Mouse (Mus musculus): ENCODE measurements at regions not wholly inside any gene's neighbourhood (a gene's known extent, or its start where the extent isn't known, plus 50 kb on each side); places are given as distances from the start of the nearest gene placed in this dataset.

DNA sequence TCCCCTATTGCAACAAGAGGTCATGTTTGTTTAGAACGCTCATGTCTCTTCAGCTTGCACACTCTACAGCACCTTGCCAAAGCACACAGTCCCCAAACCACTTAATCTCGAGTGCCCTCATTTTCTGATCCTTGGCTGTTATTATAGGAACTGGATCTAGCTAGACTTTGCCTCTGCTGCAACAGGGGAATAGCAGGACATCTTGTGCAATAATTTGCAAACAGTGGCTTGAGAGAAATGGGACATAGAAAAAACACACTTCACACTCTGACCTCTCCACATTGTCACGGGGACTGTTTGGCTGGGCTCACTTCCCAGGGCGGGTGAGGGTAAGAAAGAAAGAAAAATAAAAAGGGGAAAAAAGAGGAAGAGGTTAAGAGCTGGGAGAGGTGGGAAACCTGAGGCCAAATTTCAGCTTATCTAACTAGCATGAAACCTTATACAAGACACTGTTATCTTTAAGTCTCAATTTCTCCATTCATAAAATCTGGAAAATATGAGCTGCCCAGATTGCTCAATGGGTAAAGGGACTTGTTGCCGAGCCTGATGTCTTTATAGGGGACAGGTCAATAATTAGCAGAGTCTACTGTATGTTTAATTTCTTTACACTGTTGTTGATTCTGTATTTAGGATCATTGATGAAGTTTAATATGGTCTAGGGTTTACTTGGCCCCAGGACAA, 356.0 kb downstream of the Ankrd50 start:
- DNase-seq (ENCODE audit: low spot score): no peak

DNA sequence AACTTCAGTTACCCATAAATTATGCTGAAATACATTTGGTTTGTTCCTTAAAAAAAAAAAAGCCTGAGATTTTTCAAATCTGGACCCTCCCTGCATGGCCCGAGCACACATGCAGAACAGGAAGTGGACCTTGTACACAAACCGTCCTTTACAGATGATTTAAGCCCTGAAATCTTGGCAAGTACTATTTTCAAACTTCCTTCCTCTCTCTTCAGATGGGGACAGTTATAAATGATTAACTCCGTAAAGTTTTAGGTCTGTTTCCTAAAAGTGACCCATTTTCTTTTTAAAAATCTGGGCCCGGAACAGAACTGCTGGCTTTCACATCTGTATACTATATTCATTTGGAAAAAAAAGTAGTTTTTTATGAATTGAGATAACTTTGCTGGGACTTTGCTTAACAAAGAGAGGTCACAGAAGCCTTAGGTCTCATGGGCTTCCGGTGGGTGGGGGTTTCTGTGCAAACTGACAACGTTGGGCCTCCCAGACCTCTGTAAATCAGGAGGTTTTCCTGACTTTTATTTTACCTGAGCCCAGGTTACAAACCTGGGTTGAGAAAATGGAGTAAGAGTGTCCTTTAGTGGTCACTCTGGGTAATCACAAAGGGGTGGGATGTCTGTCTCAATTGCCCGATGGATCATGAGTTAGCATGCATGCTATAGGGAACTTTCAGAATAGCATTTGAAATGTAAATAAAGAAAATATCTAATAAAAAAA, 368.4 kb downstream of the Ankrd50 start:
- no peak for DNase-seq (ENCODE audit: low spot score)

- no peak for DNase-seq (ENCODE audit: low spot score)
These were observed 372.1 kb downstream of the Ankrd50 start for GRCm38 (mm10) chr3:38112568-38112967.

DNA sequence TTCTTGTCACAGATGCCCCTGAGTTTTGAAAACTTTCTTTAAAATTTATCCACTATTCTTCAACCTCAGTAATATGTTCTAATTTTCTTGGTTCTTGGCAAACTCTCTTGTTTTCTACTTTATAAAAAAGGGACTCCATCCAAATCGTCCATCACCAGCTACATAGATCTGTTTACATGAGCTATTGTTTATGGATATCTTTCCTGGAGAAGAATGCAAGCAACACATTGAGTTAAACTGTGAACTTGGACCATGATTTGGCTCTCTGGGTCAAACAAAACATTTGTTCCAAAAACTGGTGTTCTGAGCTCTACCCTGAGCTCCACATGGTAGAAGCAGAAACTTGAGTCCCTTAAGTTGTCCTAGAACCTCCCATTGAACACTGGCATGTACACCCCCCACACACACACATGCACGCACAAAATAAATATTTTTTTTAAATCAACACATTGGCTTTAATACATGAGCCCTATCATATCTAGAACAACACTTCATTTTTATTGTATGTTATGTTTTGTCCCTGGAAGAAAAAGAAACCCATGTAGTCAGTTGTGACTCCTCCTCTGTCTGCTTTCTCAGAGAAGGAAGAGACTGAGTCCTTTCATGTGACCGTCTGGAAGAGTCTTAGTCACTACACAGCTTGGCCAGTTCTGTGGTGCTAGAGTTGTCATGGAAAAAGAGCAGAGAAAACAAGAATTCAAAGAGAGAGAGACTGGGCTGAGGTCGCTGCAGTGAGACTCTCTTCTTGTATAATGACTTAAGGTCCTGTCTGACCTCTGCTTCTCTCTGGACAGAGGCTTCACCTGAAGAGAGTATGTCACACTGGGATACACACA, 379.4 kb downstream of the Ankrd50 start:
- no peak for DNase-seq (ENCODE audit: low spot score)

DNA sequence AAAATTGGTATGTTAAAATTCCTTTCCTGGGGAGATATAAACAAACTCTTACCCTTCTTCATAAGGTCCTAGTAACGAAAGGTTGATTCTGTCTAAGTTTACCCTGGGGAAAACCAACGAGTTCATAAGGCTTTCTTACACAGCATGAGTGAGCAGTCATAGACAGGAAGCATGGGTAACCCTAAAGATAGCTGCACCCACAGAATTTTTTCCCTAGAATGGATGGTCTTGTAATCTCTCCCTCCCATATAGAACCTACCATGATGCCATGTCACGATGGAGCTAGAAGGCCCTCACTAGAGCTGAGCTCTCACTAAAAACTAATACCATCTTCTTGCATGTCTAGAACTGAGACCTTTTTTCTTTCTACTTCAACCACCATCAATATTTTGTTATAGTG, 380.1 kb upstream of the Gm5148 start:
- DNase-seq (ENCODE audit: low spot score): no peak

DNA sequence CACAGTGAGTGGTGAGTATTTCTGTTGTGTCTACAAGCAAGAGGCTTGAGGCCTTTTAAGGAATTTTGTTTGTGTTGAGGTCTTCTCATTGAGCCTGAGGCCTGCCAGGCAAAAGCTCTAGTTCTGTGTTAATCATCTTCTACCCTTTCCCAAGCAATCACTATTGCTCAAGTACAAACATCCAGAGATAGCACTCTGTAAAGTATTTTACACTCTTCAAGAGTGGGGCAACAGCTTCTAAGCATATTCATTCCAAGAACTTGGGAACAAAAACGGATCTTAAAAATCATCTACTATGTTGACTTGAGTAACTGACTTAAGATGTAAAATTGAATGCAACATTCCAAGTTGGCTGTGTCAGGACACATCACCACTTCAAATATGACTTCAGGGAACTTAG, 378.7 kb upstream of the Gm5148 start:
- DNase-seq (ENCODE audit: low spot score): no peak

GRCm38 (mm10) chr3:38102181-38102580, 377.9 kb upstream of the Gm5148 start:
- DNase-seq (ENCODE audit: low spot score): no peak

DNA sequence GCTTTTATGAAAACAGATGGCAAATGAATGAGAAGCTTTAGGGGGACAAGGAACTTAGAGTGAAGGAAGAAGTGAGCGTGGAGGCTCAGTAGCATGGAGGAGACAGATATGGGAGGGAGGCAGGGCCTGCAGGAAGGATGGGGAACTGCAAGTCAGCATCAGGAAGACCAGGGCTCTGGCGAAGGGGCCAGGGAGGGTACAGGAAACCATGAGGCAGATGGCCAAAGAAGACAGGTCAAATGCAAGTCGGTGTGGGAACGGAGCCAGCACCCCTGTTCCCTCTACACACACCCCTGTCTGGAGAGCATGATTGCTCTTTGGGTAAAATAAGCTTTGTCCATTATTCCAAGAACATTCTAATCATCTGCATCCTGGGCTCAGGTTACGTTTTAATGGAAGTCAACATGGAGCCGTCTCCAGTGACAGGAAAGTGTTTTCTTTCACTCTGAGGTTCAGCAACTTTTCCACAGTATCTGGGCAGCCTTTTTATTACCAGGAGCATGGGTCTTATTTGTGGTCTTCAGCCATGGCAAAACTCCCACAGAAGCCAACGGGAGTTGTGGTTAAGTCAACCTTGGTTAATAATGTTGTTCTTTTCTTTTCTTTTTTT, 370.2 kb upstream of the Gm5148 start:
- DNase-seq (ENCODE audit: low spot score): no peak

DNA sequence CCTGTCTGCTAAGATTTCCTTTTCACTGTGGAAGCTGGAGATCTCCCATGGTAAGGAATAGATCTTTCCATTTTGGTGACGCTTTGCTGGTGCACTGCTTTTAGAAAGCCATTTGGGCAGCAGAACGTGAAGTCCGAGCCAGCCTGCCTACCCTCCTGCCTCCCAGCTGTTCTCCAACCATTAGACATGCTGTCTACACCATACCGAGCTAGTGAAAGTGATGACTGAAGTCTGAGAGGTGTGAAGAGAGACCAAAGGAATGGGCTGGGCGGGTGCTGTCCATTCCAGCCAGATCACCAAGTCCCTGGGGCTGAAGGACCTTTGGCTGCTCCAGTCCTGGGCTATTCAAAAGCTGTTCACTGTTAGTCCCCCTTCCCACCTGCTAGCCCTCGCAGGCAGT, 360.3 kb upstream of the Gm5148 start:
- no peak for DNase-seq (ENCODE audit: low spot score)

GRCm38 (mm10) chr3:38082386-38082785, 358.1 kb upstream of the Gm5148 start:
- DNase-seq (ENCODE audit: low spot score): no peak

DNA sequence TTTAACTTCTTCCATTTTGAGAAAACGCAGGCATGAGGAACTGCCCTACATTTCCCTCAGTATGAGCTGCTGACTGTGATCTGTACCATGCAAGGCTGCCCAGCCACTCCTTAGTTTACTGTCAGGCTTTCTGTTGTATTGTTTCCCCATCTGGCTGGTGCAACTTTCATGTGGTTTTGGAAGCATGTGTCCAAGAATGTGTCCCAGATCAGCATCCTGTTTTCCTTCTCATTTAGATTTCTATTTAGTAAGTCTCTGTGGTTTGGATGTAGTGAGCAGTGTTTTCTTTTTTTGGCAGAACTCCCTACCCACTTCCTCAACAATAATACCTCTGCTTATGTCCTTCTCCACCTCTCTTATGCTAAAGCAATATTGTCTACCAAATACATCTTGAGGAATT, 352.5 kb upstream of the Gm5148 start:
- no peak for DNase-seq (ENCODE audit: low spot score)

DNA sequence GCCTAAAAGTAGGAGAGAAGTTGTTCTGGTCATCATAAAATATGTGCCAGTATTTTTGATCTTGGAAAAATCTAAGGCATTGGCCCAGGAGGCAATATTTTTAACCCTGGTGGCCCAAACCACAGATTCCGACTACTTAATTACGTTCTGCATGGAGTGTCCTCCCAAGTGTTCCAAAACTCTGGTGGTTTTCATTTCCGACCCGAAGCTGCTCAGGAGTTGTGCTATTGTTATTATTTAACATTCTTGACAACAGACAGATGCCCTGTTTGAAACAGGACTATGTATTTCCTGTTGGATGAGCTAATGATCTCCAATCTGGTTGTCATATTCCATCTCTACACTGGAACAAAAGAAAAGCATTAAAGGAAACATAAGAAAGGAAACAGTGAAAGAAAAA, 349.7 kb upstream of the Gm5148 start:
- DNase-seq (ENCODE audit: low spot score): no peak

- no peak for DNase-seq (ENCODE audit: low spot score)
These were observed 331.3 kb upstream of the Gm5148 start for GRCm38 (mm10) chr3:38055627-38056026.

DNA sequence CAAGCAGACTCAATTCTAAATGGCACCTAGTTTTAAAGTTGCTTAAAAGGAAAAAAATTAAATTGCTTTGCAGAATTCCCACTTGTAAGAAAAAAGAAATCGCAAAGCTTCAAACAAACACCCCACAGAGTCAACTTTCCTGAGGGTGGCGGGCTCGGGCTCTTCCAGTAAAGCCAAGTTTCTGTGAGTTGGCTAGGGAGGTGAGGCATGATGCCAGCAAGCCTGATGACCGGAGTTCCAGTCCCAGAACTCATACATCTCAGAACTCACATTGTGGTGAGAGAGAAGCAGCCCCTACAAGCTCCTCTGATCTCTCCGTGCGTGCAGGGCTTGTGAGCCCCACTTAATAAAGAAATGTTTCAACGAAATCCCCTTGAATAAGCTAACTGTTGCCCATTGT, 328.7 kb upstream of the Gm5148 start:
- DNase-seq (ENCODE audit: low spot score): no peak

- no peak for DNase-seq (ENCODE audit: low spot score)
These were observed 327.5 kb upstream of the Gm5148 start for GRCm38 (mm10) chr3:38051748-38052147.

- no peak for DNase-seq (ENCODE audit: low spot score)
These were observed 326.6 kb upstream of the Gm5148 start for GRCm38 (mm10) chr3:38050856-38051255.

DNA sequence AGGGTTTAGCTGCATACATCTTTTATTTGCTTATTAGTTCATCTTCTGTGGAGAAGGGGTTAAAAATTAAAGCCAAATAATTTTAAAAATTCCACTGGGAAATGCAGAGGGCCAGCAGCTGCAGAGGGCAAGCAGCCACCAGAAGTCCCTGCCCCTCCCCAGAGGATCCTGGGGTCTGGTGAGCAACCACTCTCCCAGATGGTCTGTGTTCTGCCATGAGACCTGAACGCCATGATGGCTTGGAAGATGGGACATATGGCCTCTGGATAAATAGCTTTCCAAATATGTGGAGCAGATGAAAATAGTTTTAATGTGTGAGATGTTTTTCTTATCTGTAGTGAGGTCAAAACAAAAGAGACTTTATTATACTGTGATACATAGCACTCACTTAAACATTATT, 326.1 kb upstream of the Gm5148 start:
- no peak for DNase-seq (ENCODE audit: low spot score)

GRCm38 (mm10) chr3:38049290-38049689, 325.0 kb upstream of the Gm5148 start:
- no peak for DNase-seq (ENCODE audit: low spot score)

- no peak for DNase-seq (ENCODE audit: low spot score)
These were observed 323.2 kb upstream of the Gm5148 start for GRCm38 (mm10) chr3:38047445-38047844.

DNA sequence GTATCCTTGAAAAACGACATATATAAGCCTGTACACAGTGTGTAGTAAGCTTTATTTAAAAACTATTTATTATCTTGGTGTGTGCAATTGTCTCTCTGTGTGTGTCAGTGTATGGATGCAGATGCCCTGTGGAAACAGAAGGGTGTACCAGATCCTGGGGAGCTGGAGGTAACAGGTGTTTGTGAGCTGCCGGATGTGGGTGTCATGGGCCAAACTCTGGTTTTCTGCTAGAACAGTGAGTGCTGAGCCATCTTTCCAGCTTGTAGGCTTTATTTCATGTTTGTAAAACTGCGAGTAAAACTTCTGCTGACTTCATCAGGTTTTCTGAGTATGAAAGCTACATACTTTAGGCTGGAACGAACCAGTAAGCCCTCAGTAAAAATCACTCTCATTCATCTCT, 322.3 kb upstream of the Gm5148 start:
- no peak for DNase-seq (ENCODE audit: low spot score)

DNA sequence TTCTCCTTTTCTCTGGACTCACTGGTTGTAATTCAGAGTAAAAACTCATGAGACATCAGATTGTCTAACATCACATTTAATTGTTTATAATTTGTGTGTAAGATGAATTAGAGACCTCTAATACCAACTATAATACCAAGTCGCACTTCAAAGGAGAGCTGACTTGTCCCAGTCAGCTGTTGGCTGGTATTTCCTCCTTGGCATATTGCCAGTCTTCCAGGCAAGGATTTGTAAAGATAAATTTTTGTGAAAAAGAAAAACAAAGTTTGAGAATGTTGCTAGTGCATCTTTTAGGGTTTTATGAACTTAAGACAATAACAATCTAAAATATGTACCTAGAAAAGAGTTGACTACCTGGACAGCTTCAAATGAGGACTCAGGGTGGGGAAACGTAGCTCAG, 321.7 kb upstream of the Gm5148 start:
- DNase-seq (ENCODE audit: low spot score): no peak

DNA sequence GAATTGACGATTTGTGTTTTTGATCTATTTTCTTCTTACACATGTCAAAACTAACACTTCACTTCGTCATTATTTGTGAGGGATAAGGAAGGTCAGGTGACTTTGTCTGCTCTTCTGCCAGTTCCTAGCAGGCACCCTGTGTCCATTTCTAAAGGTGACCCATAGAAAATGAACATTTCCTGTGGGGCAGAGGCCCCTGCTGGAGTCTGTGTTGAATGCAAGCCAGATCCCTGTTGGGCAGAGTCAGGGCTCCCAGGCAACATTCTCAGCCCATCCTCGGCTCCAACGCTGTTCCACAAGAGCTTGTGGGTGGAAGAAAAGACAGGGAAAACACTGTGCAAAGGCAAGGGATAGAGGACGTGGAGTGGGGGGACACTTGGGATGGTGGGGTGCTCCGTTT, 321.2 kb upstream of the Gm5148 start:
- no peak for DNase-seq (ENCODE audit: low spot score)

DNA sequence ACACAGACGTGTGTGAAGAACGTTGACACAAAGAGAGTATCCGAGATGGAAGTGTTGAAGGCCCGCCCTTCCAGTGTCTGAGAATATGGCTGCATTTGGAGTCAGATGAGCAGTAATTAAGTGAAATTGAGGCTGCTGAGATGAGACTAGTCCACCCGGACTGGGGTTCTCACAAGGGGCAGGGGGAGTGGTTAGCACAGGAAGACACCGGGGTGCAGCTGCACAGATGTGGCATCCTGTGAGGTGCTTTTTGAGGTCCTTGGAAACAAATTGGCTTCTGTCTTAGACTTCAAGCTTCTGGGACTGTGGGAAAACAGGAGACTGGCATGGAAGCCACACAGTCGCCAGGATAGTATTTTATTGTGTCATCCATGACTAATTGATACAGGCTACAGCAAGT, 320.0 kb upstream of the Gm5148 start:
- no peak for DNase-seq (ENCODE audit: low spot score)
